Mouse (Mus musculus) brown adipose tissue, adult 24 weeks (tissue): ENCODE measurements at regions not wholly inside any gene's neighbourhood (a gene's known extent, or its start where the extent isn't known, plus 50 kb on each side); places are given as distances from the start of the nearest gene placed in this dataset.

ENCODE experiments used
- H3K27ac ChIP-seq: fragments of 200-500 bp; replicated peaks from 2 replicates; pipeline ENCODE4 v1.5.1; 2012; ENCODE audit warnings: low read depth, mild to moderate bottlenecking, low read length
- H3K4me1 ChIP-seq: fragments of 200-500 bp; 2 replicates; pipeline ENCODE4 v1.6.1; 2012; ENCODE audit warnings: low read length, mixed read lengths; ENCODE audit not compliant: control insufficient read depth, insufficient read depth, insufficient read length
- H3K4me3 ChIP-seq: fragments of 200-500 bp; 2 replicates; pipeline ENCODE4 v1.5.1; 2012; ENCODE audit warnings: low read depth, mild to moderate bottlenecking, low read length, moderate library complexity; ENCODE audit not compliant: insufficient read depth

DNA sequence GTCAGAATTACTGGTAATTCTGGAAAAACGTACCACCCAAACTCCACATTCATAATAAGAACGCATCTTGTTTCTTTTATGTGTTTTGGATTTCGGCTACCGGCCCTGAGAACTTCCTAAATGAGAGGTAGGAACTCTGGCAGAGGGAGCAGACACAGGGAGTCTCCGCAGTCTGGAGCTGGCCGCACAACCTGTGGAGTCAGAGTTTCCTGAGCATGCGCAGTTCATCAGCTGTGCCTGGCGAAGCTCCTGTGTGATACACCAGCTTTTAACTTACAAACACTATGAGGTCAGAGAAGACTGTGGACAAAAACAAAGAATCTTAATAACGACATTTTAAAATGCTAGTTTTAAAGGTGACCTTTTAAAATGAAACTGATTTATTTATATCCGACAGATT is 177.9 kb downstream of the Lrig3 start:
- no peaks in the 10 kb centered on the region; the same call in 1 of the 2 replicates for H3K4me1 ChIP-seq
- H3K4me3 ChIP-seq, result peak overlapping the region; percentile 43
- H3K27ac ChIP-seq, result peak overlapping the region; percentile 71

GRCm38 (mm10) chr10:126144609-126145202 is 178.7 kb downstream of the Lrig3 start:
- no peaks in the 10 kb centered on the region; the same call in 1 of the 2 replicates for H3K4me1 ChIP-seq
- peak overlapping the region; percentile 43 for H3K4me3 ChIP-seq
- H3K27ac ChIP-seq, result peak overlapping the region; percentile 71

GRCm38 (mm10) chr10:126157300-126157699 is 191.3 kb downstream of the Lrig3 start:
- no peak overlapping the region for H3K4me3 ChIP-seq
- H3K4me1 ChIP-seq, result no peaks in the 10 kb centered on the region
- no peak overlapping the region for H3K27ac ChIP-seq

DNA sequence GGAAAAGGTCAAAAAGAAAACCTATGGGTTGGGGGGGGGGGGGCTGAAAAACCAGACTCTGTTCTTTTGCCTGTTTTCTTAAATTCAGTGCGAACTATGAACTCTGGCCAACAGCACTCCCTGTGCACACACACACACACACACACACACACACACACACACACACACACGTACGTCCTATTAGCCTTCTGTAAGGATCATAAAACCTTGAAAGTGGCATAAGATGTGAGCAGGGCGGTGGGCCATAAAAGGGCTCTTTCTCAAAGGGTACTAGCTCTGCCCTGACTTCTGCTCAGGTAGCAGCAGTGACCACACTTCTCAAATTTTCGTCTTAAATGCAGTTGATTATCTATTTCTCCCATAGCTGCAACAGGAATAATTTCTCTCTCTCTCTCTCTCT is 199.2 kb downstream of the Lrig3 start:
- Histone ChIP-seq H3K4me3 (no peak overlapping the region), H3K4me1 (no peaks in the 10 kb centered on the region), H3K27ac (no peak overlapping the region)

DNA sequence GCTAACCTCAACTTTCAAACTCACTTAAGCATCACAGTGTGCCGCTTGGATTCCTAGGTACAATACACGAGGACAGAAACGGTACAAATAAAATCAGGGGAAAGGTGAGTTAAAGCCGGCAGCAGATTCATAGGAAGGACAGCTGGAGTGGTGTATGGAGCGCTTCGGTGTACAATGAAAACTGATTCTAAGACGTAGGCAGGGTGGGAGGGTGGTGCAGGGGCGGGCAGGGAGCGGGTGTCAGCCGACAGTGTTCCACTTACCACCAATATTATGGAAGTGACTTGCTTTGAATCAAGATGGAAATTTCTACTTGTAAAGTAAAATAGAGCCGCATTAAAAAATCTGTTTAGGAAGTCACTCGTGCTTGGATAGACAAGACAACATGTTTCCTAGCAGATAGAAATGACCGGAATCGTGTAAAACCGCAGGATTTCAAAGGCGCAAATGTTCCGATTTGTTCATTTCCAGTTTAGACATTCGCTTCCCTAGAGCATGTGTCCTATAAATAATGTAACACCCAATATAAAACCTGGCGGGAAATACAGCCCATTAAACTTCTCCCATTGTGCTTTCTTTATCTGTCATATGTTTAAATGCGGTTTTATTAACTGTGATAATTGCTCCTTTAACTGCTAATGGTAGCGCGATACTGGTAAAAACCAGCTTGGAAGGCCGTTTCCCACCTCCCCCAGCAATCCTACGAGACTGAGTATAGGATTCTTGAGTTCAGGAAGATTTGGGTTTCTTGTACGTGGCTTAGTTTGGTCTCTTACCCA is 203.3 kb downstream of the Lrig3 start:
- H3K27ac ChIP-seq, result no peak overlapping the region
- no peaks in the 10 kb centered on the region for H3K4me1 ChIP-seq
- no peak overlapping the region for H3K4me3 ChIP-seq

DNA sequence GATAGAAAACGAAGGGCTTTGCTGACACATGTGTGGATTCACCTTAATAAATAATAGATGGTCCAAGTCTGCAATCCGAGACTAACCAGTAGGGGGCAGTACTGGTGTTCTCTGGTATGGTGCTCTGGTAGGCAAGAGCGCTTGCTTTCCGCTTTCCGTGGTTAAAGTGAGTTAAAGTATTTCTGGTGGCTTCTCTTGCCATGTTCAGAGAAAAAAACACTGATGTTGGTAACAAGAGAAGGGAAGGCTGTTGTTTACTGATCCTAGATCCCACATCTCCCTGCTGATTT is 203.9 kb downstream of the Lrig3 start:
- Histone ChIP-seq H3K4me3 (no peak overlapping the region), H3K27ac (no peak overlapping the region), H3K4me1 (no peaks in the 10 kb centered on the region)

DNA sequence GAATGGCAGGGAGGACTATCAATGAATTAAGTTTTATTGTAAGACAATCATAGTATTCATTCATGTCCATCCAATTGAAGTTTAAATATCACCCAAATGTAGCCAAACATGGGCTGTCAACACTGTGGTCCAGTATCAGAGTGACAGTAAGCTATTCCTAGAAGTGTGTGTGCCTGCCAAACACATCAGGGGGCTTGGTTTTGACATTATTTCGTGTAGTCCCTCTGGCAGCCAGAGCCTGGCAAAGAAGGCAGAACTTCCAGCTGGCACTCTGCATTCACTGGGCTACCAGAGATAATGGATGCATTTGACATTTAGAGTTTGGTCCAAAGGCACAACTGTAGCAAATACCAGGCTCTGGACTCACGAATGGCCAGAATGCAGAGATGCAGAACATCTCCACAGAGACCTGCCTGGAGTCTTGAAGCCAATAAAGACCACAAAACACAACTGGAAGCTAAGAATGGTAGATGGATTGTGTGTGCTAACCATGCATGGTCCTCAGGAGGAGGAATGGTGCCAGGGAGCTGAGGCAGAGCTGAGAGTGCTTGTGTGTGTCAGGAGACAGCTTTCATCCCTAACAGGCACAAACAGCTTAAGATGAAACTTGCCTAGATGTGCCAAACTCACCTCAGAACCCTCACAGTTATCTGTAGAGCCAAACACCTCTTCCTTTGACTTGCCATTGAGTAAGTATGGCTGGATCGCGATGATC is 210.9 kb downstream of the Lrig3 start:
- Histone ChIP-seq H3K4me3 (no peak overlapping the region), H3K27ac (no peak overlapping the region), H3K4me1 (no peaks in the 10 kb centered on the region)

DNA sequence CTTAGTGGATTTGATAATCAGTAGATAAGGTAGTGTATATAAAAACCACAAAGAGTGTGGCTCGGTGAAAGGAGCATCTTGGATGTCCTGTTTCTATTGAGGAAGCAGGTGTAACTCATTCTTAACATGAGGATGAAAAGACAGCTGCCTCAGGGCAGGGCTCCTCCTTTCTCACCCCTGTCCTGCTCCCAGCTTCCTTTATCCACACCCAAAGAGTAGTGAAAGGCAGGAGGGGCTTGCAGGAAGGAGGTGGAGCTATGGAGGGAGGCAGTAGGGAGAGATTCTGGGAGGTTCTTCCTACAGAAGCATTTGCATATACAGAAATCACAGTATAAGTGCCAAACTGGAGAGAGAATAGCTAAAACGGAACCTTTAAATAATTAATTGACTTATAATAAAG is 216.4 kb downstream of the Lrig3 start:
- no peak overlapping the region for H3K4me3 ChIP-seq
- no peaks in the 10 kb centered on the region for H3K4me1 ChIP-seq
- no peak overlapping the region for H3K27ac ChIP-seq

DNA sequence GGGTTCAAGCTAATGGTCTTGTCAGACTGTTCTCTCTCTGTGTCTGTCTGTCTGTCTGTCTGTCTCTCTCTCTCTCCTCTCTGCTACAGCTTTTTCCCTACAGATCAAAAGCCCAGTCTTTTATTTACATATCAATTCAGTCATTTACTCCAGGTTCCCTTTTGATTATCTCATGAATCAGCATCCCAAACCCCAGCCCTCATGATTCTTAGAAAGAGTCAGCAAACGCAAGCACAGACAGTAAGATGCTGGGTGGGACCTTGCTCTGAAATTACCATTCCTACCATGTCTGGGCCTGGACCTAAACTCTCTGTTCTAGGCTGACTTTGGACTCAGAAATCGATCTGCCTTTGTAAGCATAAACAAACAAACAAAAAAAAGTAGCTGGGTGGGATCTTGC is 218.0 kb downstream of the Lrig3 start:
- Histone ChIP-seq H3K4me3 (no peak overlapping the region), H3K4me1 (no peaks in the 10 kb centered on the region), H3K27ac (no peak overlapping the region)

DNA sequence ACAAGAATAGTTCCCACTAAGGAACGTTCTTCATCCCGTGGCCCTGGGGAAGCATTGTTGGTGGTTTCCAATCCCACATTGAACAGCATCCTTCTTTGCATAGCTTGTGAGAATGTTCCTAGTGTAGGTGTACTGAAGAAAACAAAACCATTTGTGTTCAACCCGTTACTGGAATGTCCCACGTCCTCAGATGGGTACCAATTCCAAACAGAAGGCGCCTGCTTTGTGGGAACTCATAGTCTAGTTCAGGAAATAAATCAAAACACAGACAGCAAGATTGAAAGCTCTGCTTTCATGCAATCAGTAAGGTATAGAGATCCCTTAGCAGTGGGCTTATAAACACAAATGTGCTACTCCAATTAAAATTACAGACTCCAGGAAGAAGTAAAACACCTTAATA is 219.4 kb downstream of the Lrig3 start:
- no peak overlapping the region for H3K4me3 ChIP-seq
- H3K4me1 ChIP-seq, result no peaks in the 10 kb centered on the region
- no peak overlapping the region for H3K27ac ChIP-seq

DNA sequence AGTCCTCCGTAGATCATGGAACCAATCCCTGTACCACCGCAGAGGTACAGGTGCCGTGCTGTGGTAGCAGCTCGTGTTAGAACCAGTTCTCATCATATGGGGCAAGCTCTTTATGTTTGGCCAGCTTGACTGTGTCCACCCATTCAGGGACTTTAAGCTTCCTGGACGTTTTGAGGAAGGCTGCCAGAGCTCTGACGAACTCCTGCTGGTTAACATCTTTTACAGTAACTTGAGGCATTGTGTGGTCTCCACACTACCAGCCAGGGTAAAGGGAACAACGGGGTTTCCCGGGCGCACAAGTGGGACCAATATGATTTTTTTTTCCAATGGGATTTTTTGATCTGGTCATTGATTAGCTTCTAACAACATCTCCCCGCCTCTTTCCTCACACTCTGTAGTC is 220.1 kb downstream of the Lrig3 start:
- no peak overlapping the region for H3K27ac ChIP-seq
- H3K4me1 ChIP-seq, result no peaks in the 10 kb centered on the region

GRCm38 (mm10) chr10:126189001-126189400 is 223.0 kb downstream of the Lrig3 start:
- Histone ChIP-seq H3K27ac (no peak overlapping the region), H3K4me1 (no peaks in the 10 kb centered on the region), H3K4me3 (no peak overlapping the region)

More for the DNA sequence above, 220.1 kb downstream of the Lrig3 start:
- H3K4me3 ChIP-seq, result no peak overlapping the region
